Mouse (Mus musculus): Measurements from ENCODE around the gene Vmn1r236. TPM values are rescaled to one million over a fixed set of nuclear protein-coding genes. Genes with fewer than 3 reads are reported as not detected.

Vmn1r236 gene
- polyA plus RNA-seq (2014; fragmentation: Nextera tagmentation; extraction: Ambion mirVana), result not detected in 2 replicates

DNA sequence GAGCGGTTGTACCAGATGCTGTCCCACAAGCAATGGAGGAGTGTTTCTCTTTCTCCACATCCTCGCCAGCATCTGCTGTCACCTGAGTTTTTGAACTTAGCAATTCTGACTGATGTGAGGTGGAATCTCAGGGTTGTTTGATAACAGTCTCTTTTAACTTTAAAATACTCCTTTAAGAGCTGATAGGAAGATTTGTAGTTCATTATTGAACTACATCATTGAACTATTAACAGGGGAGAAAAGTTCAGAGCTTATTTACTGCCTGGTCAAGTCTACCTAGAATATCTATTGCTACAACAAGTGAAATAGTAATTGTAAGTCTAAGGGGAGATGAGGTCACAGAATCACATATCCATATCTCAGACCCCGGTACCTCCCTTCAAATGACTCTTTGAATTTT, at the start of gene Vmn1r236:
Vmn1r236 (plus strand) TSS at position 301 of the 400 bp plus-strand sequence.
- Histone ChIP-seq H3K4me1 (ENCODE audit: control insufficient read depth, insufficient read depth, low read length) (no peaks in the 10 kb centered on the region), H3K9me3 (ENCODE audit: control insufficient read depth, low read length) (no peaks in the 10 kb centered on the region), H3K9ac (ENCODE audit: low read depth, low read length) (no peak within 1 kb of the TSS), H3K27me3 (ENCODE audit: control insufficient read depth, insufficient read depth, low read length) (no peaks in the 10 kb centered on the region), H3K27ac (ENCODE audit: low read depth, low read length) (no peak within 1 kb of the TSS), H3K4me2 (replicated peaks; ENCODE audit: low read depth, low read length) (no peak within 1 kb of the TSS), H3K36me3 (ENCODE audit: control insufficient read depth, insufficient read depth, low read length) (no peaks in the 10 kb centered on the region), H3K4me3 (ENCODE audit: low read length) (no peak within 1 kb of the TSS)
- 81% methylated on average over 3 of the region's 3 CpGs for WGBS
- no peak for ATAC-seq (ENCODE audit: low FRiP score, low TSS enrichment)

DNA sequence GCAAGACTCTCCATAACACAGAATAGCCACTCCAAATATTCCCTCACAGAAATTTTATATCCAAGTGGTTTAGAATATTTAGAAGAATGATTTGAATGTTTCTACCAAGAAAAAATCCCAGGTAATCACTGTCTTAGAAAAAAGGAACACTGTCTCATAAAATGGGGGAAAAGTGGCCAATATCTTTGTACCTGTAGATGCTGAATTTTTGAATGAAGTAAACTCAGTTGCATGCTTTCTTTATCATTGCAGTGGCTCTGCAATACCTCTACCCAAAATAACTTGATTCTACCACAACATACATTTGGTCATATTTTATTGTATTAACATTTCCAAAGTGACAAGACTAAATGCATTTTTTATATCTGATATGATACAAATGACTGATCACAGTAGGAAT, 26.6 kb upstream of the Vmn1r236 start, which contains the start of gene Vmn1r235:
Vmn1r235 (plus strand) TSS at position 301 of the 400 bp plus-strand sequence.
- H3K4me2 ChIP-seq (replicated peaks; ENCODE audit: low read depth, low read length), result no peak within 1 kb of the TSS
- no peaks in the 10 kb centered on the region for H3K9me3 ChIP-seq (ENCODE audit: control insufficient read depth, low read length)
- H3K4me1 ChIP-seq (ENCODE audit: control insufficient read depth, insufficient read depth, low read length), result no peaks in the 10 kb centered on the region
- no peak within 1 kb of the TSS for H3K27ac ChIP-seq (ENCODE audit: low read depth, low read length)
- no peaks in the 10 kb centered on the region for H3K27me3 ChIP-seq (ENCODE audit: control insufficient read depth, insufficient read depth, low read length)
- no peaks in the 10 kb centered on the region for H3K36me3 ChIP-seq (ENCODE audit: control insufficient read depth, insufficient read depth, low read length)
- ATAC-seq (ENCODE audit: low FRiP score, low TSS enrichment), result no peak
- H3K9ac ChIP-seq (ENCODE audit: low read depth, low read length), result no peak within 1 kb of the TSS
- H3K4me3 ChIP-seq (ENCODE audit: low read length), result no peak within 1 kb of the TSS

DNA sequence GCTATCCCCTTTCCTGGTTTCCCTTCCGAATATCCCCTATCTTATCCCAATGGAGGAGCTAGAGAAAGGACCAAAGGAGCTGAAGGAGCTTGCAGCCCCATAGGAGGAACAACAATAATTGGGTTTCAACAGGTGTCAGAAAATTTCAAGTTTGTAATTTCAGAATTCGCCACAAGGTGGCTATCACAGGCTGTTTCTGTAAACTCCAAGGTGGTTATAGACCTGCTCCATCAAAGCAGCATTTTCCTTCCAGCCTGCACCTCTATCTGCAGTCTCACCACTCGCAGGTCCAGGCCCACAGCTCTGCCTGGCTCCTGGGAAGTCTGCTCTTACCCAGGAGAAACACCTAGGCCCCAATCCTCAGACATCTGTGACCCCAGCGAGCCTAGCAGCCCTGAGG, 10.6 kb upstream of the Vmn1r236 start:
- H3K9ac ChIP-seq (ENCODE audit: low read depth, low read length), result no peak overlapping the region
- no peaks in the 10 kb centered on the region for H3K36me3 ChIP-seq (ENCODE audit: control insufficient read depth, insufficient read depth, low read length)
- H3K4me3 ChIP-seq (ENCODE audit: low read length), result no peak overlapping the region
- WGBS, result 17% methylated on average over 4 of the region's 4 CpGs
- ATAC-seq (ENCODE audit: low FRiP score, low TSS enrichment), result 0 out of 2 replicates have a peak, but pooled peaks have one; percentile 57
- no peaks in the 10 kb centered on the region for H3K4me1 ChIP-seq (ENCODE audit: control insufficient read depth, insufficient read depth, low read length)
- no peaks in the 10 kb centered on the region; the same call in 1 of the 2 replicates for H3K27me3 ChIP-seq (ENCODE audit: control insufficient read depth, insufficient read depth, low read length)
- H3K9me3 ChIP-seq (ENCODE audit: control insufficient read depth, low read length), result no peaks in the 10 kb centered on the region
- no peak overlapping the region for H3K27ac ChIP-seq (ENCODE audit: low read depth, low read length)
- no peak overlapping the region for H3K4me2 ChIP-seq (replicated peaks; ENCODE audit: low read depth, low read length)

- no peak for ATAC-seq (ENCODE audit: low FRiP score, low TSS enrichment)
- no peak overlapping the region for H3K9ac ChIP-seq (ENCODE audit: low read depth, low read length)
- H3K9me3 ChIP-seq (ENCODE audit: control insufficient read depth, low read length), result no peaks in the 10 kb centered on the region
- H3K27ac ChIP-seq (ENCODE audit: low read depth, low read length), result no peak overlapping the region
- H3K27me3 ChIP-seq (ENCODE audit: control insufficient read depth, insufficient read depth, low read length), result no peaks in the 10 kb centered on the region
- no peak overlapping the region for H3K4me3 ChIP-seq (ENCODE audit: low read length)
- no peak overlapping the region for H3K4me2 ChIP-seq (replicated peaks; ENCODE audit: low read depth, low read length)
- no peaks in the 10 kb centered on the region for H3K36me3 ChIP-seq (ENCODE audit: control insufficient read depth, insufficient read depth, low read length)
- H3K4me1 ChIP-seq (ENCODE audit: control insufficient read depth, insufficient read depth, low read length), result no peaks in the 10 kb centered on the region
These were observed 1.7 kb downstream of the Vmn1r236 start for GRCm38 (mm10) chr17:21284395-21284794.

DNA sequence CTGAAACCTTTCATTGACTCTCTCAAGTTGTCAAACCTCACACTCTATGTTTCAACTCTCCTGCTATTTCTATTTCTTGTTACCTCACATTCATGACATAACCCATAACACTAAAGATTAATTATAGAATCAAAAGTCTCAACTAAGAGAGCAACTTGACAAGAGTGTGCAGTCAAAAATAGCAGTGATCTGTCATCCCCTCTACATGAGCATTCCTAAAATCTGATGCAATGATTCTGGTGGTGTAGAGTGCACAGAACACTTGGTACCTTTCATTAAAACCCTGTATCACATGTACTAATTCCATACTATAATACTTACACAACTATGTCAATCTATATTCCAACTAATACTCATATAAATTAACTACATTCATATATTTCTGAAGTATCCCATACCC, 7.0 kb downstream of the Vmn1r236 start:
- Histone ChIP-seq H3K4me1 (ENCODE audit: control insufficient read depth, insufficient read depth, low read length) (no peaks in the 10 kb centered on the region), H3K9ac (ENCODE audit: low read depth, low read length) (no peak overlapping the region), H3K9me3 (ENCODE audit: control insufficient read depth, low read length) (no peaks in the 10 kb centered on the region), H3K4me3 (ENCODE audit: low read length) (no peak overlapping the region), H3K36me3 (ENCODE audit: control insufficient read depth, insufficient read depth, low read length) (no peaks in the 10 kb centered on the region), H3K4me2 (replicated peaks; ENCODE audit: low read depth, low read length) (no peak overlapping the region), H3K27ac (ENCODE audit: low read depth, low read length) (no peak overlapping the region), H3K27me3 (ENCODE audit: control insufficient read depth, insufficient read depth, low read length) (no peaks in the 10 kb centered on the region)
- ATAC-seq (ENCODE audit: low FRiP score, low TSS enrichment), result no peak

- Histone ChIP-seq H3K9ac (ENCODE audit: low read depth, low read length) (no peak within 1 kb of the TSS), H3K36me3 (ENCODE audit: control insufficient read depth, insufficient read depth, low read length) (no peaks in the 10 kb centered on the region), H3K27ac (ENCODE audit: low read depth, low read length) (no peak within 1 kb of the TSS), H3K27me3 (ENCODE audit: control insufficient read depth, insufficient read depth, low read length) (no peaks in the 10 kb centered on the region), H3K9me3 (ENCODE audit: control insufficient read depth, low read length) (no peaks in the 10 kb centered on the region), H3K4me3 (ENCODE audit: low read length) (no peak within 1 kb of the TSS), H3K4me2 (replicated peaks; ENCODE audit: low read depth, low read length) (no peak within 1 kb of the TSS), H3K4me1 (ENCODE audit: control insufficient read depth, insufficient read depth, low read length) (no peaks in the 10 kb centered on the region)
- ATAC-seq (ENCODE audit: low FRiP score, low TSS enrichment), result no peak
These were observed 28.8 kb downstream of the Vmn1r236 start, which contains the start of gene Vmn1r237 for GRCm38 (mm10) chr17:21311565-21311964. Gene Vmn1r237 (plus strand): TSS chr17:21311865.

Small RNAs within 50 kb of the gene (microRNA-seq; reads per million reads assigned to microRNA genes)
- gene Gm26384, result not detected

Other genes starting within 250 kb of the Vmn1r236 start
- gene Vmn1r234, start 56.9 kb upstream of the Vmn1r236 start, polyA plus RNA-seq (2014; fragmentation: Nextera tagmentation; extraction: Ambion mirVana), result not detected in 2 replicates
- not detected in 2 replicates for gene Vmn1r235, start 26.5 kb upstream of the Vmn1r236 start, polyA plus RNA-seq (2014; fragmentation: Nextera tagmentation; extraction: Ambion mirVana)
- gene Vmn1r237, start 28.9 kb downstream of the Vmn1r236 start, polyA plus RNA-seq (2014; fragmentation: Nextera tagmentation; extraction: Ambion mirVana), result not detected in 2 replicates
- 3.8 and 4.2 TPM in 2 replicates for gene Zfp677, start 100.8 kb downstream of the Vmn1r236 start, polyA plus RNA-seq (2014; fragmentation: Nextera tagmentation; extraction: Ambion mirVana)
- gene Zfp54, start 140.3 kb downstream of the Vmn1r236 start, polyA plus RNA-seq (2014; fragmentation: Nextera tagmentation; extraction: Ambion mirVana), result 5.8 and 6.9 TPM in 2 replicates
- 17.0 and 17.5 TPM in 2 replicates for gene Zfp51, start 167.4 kb downstream of the Vmn1r236 start, polyA plus RNA-seq (2014; fragmentation: Nextera tagmentation; extraction: Ambion mirVana)
- gene Zfp53, start 206.1 kb downstream of the Vmn1r236 start, polyA plus RNA-seq (2014; fragmentation: Nextera tagmentation; extraction: Ambion mirVana), result 9.4 and 14.1 TPM in 2 replicates